Mouse (Mus musculus) neutrophil, adult 65 days (primary cell): ENCODE results near the gene Lsm6. TPM values are rescaled to one million over a fixed set of nuclear protein-coding genes. Genes with fewer than 3 reads are reported as not detected.

ENCODE experiments used
- total RNA-seq: library from RNA; stranded (reverse); gene quantifications from 2 replicates; pipeline ENCODE4 v1.2.4, GENCODE M21; 2023

Gene Lsm6
- total RNA-seq, result 42.5 and 52.8 TPM in 2 replicates

DNA sequence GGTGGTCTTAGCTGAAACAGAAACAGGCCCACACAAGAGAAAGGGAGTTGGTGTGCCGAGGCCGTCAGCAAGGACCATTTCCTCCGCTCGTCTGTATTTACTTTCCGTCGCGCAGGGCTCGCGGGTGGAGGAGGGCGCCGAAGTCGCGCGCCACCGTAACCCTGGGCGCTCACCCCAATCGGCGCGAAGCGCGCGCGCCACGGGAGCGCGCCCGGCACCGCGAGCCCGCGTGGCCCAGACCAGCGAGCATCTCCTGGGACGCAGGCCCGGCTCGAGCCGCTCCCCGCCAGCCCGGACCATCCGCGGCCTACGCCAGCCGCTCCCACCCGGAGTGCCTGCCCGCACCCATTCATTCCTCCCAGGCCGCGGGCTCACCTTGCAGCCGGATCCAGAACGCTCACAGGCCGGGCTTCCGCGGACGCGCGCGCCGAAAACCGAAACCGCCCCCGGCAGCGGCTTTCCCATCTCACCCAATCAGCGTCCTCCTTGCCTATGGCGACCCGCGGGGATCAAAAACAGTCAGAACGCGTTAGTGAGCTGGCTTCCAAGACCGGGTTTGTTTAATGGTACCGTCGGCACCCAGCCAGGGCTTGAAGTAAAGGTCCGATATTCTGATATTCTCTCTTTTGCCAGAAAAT lies at the start of gene Lsm6:
Gene Lsm6, minus strand, starts transcription at position 468 of the 638 bp plus-strand sequence.

Other genes starting within 250 kb of the Lsm6 start
- 0.54 and 1.3 TPM in 2 replicates for gene Zfp827, start 207.3 kb upstream of the Lsm6 start, total RNA-seq